Mouse (Mus musculus): ENCODE data around the gene Adra2b. TPM values are rescaled to one million over a fixed set of nuclear protein-coding genes. Genes with fewer than 3 reads are reported as not detected.

Adra2b gene
- polyA plus RNA-seq, 1 experiment = 0.54 TPM

- DNase-seq (ENCODE audit: low read depth) = no peak
Measured at GRCm38 (mm10) chr2:127379250-127379649, 16.2 kb downstream of the Adra2b start.

GRCm38 (mm10) chr2:127383881-127384280 is 20.9 kb downstream of the Adra2b start:
- DNase-seq (ENCODE audit: low read depth) = no peak

GRCm38 (mm10) chr2:127387521-127387920 is 24.5 kb downstream of the Adra2b start:
- DNase-seq (ENCODE audit: low read depth) = no peak

GRCm38 (mm10) chr2:127390352-127390751 is 27.3 kb downstream of the Adra2b start:
- DNase-seq (ENCODE audit: low read depth) = no peak

- no peak for DNase-seq (ENCODE audit: low read depth)
Measured at GRCm38 (mm10) chr2:127390846-127391245, 27.8 kb downstream of the Adra2b start.

GRCm38 (mm10) chr2:127391323-127391722 is 28.3 kb downstream of the Adra2b start:
- DNase-seq (ENCODE audit: low read depth) = no peak

GRCm38 (mm10) chr2:127394606-127395161 is 31.7 kb downstream of the Adra2b start:
- DNase-seq (ENCODE audit: low read depth) = no peak

- DNase-seq (ENCODE audit: low read depth) = no peak
Measured at GRCm38 (mm10) chr2:127398738-127399137, 35.7 kb downstream of the Adra2b start.

- no peak for DNase-seq (ENCODE audit: low read depth)
Measured at GRCm38 (mm10) chr2:127411126-127411525, 48.1 kb downstream of the Adra2b start.

GRCm38 (mm10) chr2:127415806-127416205 is 52.8 kb downstream of the Adra2b start:
- no peak for DNase-seq (ENCODE audit: low read depth)

GRCm38 (mm10) chr2:127416706-127417105 is 53.7 kb downstream of the Adra2b start:
- DNase-seq (ENCODE audit: low read depth) = no peak

Other genes starting within 250 kb of the Adra2b start
- gene Ncaph, start 229.3 kb upstream of the Adra2b start, polyA plus RNA-seq (2012; rRNA removed) = 0.93 and 1.1 TPM in 2 replicates
- gene Itpripl1, start 219.8 kb upstream of the Adra2b start, polyA plus RNA-seq (2012; rRNA removed) = 11.6 and 14.4 TPM in 2 replicates
- 2.2 and 2.8 TPM in 2 replicates for gene 1810024B03Rik, start 154.9 kb upstream of the Adra2b start, polyA plus RNA-seq (2012; rRNA removed)
- gene Snrnp200, start 154.8 kb upstream of the Adra2b start, polyA plus RNA-seq (2012; rRNA removed) = 50.9 and 53.5 TPM in 2 replicates
- gene Ciao1, start 115.4 kb upstream of the Adra2b start, polyA plus RNA-seq (2012; rRNA removed) = 58.5 and 66.1 TPM in 2 replicates
- gene Tmem127, start 115.3 kb upstream of the Adra2b start, polyA plus RNA-seq (2012; rRNA removed) = 70.6 and 74.0 TPM in 2 replicates
- 35.5 and 38.2 TPM in 2 replicates for gene Stard7, start 93.0 kb upstream of the Adra2b start, polyA plus RNA-seq (2012; rRNA removed)
- 1.8 and 2.7 TPM in 2 replicates for gene Dusp2, start 27.0 kb upstream of the Adra2b start, polyA plus RNA-seq (2012; rRNA removed)
- not detected in 2 replicates for gene Astl, start 24.6 kb upstream of the Adra2b start, polyA plus RNA-seq (2012; rRNA removed)
- 0.32 and 0.37 TPM in 2 replicates for gene Gpat2, start 62.0 kb downstream of the Adra2b start, polyA plus RNA-seq (2012; rRNA removed)
- 33.7 and 36.5 TPM in 2 replicates for gene Fahd2a, start 81.4 kb downstream of the Adra2b start, polyA plus RNA-seq (2012; rRNA removed)
- 33.4 and 35.1 TPM in 2 replicates for gene Kcnip3, start 158.9 kb downstream of the Adra2b start, polyA plus RNA-seq (2012; rRNA removed)
- gene Prom2, start 178.3 kb downstream of the Adra2b start, polyA plus RNA-seq (2012; rRNA removed) = 455 and 501 TPM in 2 replicates
- gene Zfp661, start 223.9 kb downstream of the Adra2b start, polyA plus RNA-seq (2012; rRNA removed) = 4.1 TPM in 2 replicates
- gene Mrps5, start 224.0 kb downstream of the Adra2b start, polyA plus RNA-seq (2012; rRNA removed) = 37.3 and 44.0 TPM in 2 replicates

All from gonadal fat pad, adult 2 months (tissue).